Mouse (Mus musculus) ovary, adult 18-20 months (tissue): ENCODE measurements around the gene Rflna.

Source experiments
- DNase-seq: peaks from one replicate; pipeline ENCODE4 v3.0.0; 2022; ENCODE audit warnings: low spot score, mixed read lengths

The Rflna gene

GRCm38 (mm10) chr5:125053661-125054060 lies 50.6 kb downstream of the Rflna start:
- no peak for DNase-seq

- no peak for DNase-seq
Measured at GRCm38 (mm10) chr5:125055901-125056300, 52.9 kb downstream of the Rflna start.

- DNase-seq, result peak; percentile 62
Measured at GRCm38 (mm10) chr5:125056331-125056695, 53.3 kb downstream of the Rflna start.

GRCm38 (mm10) chr5:125056696-125057554 lies 53.9 kb downstream of the Rflna start:
- peak; percentile 69 for DNase-seq

GRCm38 (mm10) chr5:125057555-125058266 lies 54.7 kb downstream of the Rflna start:
- DNase-seq, result no peak

- DNase-seq, result peak; percentile 83
Measured at GRCm38 (mm10) chr5:125058267-125058668, 55.2 kb downstream of the Rflna start.
